Comparison of ENCODE assay signal across 13 mouse cellular contexts in the genomic region with DNA sequence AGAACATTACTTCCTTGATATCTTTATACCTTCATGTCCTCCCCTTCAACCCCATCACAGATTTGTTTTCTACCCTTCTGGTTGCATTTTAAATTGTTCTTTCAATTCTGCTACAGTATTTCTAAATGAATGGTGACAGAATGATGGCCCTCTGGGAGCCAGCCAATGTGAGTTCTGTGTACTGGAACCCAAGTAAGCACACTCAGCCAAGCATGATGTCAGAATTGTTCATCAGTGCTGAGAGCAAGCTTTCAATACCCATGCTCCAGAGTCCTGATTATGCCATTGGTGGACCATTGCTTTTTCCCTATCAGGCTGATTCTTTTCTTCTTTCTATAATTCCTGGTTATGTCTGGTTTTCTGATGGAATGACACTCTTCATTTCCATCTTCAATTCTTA.
DNase-seq lines count a peak whose midpoint lies in the region; ATAC-seq and TF ChIP-seq lines count a peak whose summit lies in the region.
"Had no signal": no experiment of that assay in that cellular context is flagged by ENCODE, and none has a peak within 500 bp of the region (broad histone marks: within the 10 kb centered on the region; RNA-seq: fewer than 3 reads in every experiment).

No protein-coding gene starts in this region.

- H3K4me2 ChIP-seq in embryonic facial prominence, embryonic 14.5 days (ENCODE audit: low read depth, low read length), result no peak overlapping the region
- H3K4me2 ChIP-seq in limb, embryonic 14.5 days (replicated peaks; ENCODE audit: low read depth, low read length, severe bottlenecking), result no peak overlapping the region
- H3K4me2 ChIP-seq: neural tube, embryonic 15.5 days had no signal

- no peaks in the 10 kb centered on the region for H3K27me3 ChIP-seq in embryonic facial prominence, embryonic 14.5 days (replicated peaks; ENCODE audit: control insufficient read depth, insufficient read depth, low read length)
- H3K27me3 ChIP-seq in embryonic facial prominence, embryonic 10.5 days (replicated peaks; ENCODE audit: low read depth, poor library complexity, severe bottlenecking), result no peaks in the 10 kb centered on the region
- no peaks in the 10 kb centered on the region for H3K27me3 ChIP-seq in limb, embryonic 14.5 days (ENCODE audit: control insufficient read depth, insufficient read depth, low read length)
- H3K27me3 ChIP-seq in limb, embryonic 10.5 days (ENCODE audit: low read depth, poor library complexity, severe bottlenecking), result no peaks in the 10 kb centered on the region
- H3K27me3 ChIP-seq: neural tube, embryonic 15.5 days had no signal

- no peak for ATAC-seq in embryonic facial prominence, embryonic 14.5 days (ENCODE audit: low read depth)
- ATAC-seq in limb, embryonic 14.5 days (ENCODE audit: low FRiP score, low read depth), result no peak
- ATAC-seq in erythroid progenitor cell, adult 5-6 weeks (replicated peaks; ENCODE audit: low FRiP score, poor library complexity, severe bottlenecking), result no peak
- no peak for ATAC-seq in frontal cortex, adult (ENCODE audit: low TSS enrichment)
- ATAC-seq: activated CD4-positive, CD25-positive, alpha-beta regulatory T cell, adult 4 months had no signal

- H3K4me3 ChIP-seq in embryonic facial prominence, embryonic 14.5 days (ENCODE audit: low read depth, low read length), result no peak overlapping the region
- no peak overlapping the region for H3K4me3 ChIP-seq in embryonic facial prominence, embryonic 10.5 days
- H3K4me3 ChIP-seq in limb, embryonic 14.5 days (replicated peaks; ENCODE audit: low read length), result no peak overlapping the region
- H3K4me3 ChIP-seq in limb, embryonic 10.5 days, result no peak overlapping the region
- H3K4me3 ChIP-seq: neural tube, embryonic 15.5 days had no signal

- H3K4me1 ChIP-seq in embryonic facial prominence, embryonic 14.5 days (ENCODE audit: control insufficient read depth, insufficient read depth, low read length), result no peaks in the 10 kb centered on the region
- H3K4me1 ChIP-seq in embryonic facial prominence, embryonic 10.5 days, result no peaks in the 10 kb centered on the region
- H3K4me1 ChIP-seq in limb, embryonic 14.5 days (ENCODE audit: control insufficient read depth, insufficient read depth, low read length), result no peaks in the 10 kb centered on the region
- no peaks in the 10 kb centered on the region for H3K4me1 ChIP-seq in limb, embryonic 10.5 days
- H3K4me1 ChIP-seq: neural tube, embryonic 15.5 days had no signal

- DNase-seq in embryonic facial prominence, embryonic 14.5 days (ENCODE audit: low spot score), result peak; percentile 19
- no peak for DNase-seq in embryonic facial prominence, embryonic 10.5 days (ENCODE audit: low spot score)
- DNase-seq in limb, embryonic 14.5 days (ENCODE audit: low spot score), result peak; percentile 5
- DNase-seq in limb, embryonic 10.5 days (ENCODE audit: low spot score), result no peak
- DNase-seq in adrenal gland, postnatal 36 days, result peak; percentile 51 to 55
- peak; percentile 51 for DNase-seq in layer of hippocampus, adult 9-11 months
- DNase-seq: thymus, postnatal 4 days had no signal

- no peak overlapping the region for H3K9ac ChIP-seq in embryonic facial prominence, embryonic 14.5 days (ENCODE audit: low read depth, low read length)
- no peak overlapping the region for H3K9ac ChIP-seq in limb, embryonic 14.5 days (ENCODE audit: low read depth, low read length, severe bottlenecking)
- H3K9ac ChIP-seq: liver, embryonic 14.5 days; neural tube, embryonic 15.5 days had no signal

- H3K36me3 ChIP-seq in embryonic facial prominence, embryonic 14.5 days (ENCODE audit: control insufficient read depth, insufficient read depth, low read length), result no peaks in the 10 kb centered on the region
- H3K36me3 ChIP-seq in embryonic facial prominence, embryonic 10.5 days (replicated peaks), result no peaks in the 10 kb centered on the region
- no peaks in the 10 kb centered on the region for H3K36me3 ChIP-seq in limb, embryonic 14.5 days (ENCODE audit: control insufficient read depth, insufficient read depth, low read length)
- no peaks in the 10 kb centered on the region for H3K36me3 ChIP-seq in limb, embryonic 10.5 days
- H3K36me3 ChIP-seq: neural tube, embryonic 15.5 days had no signal

- no peak overlapping the region for H3K27ac ChIP-seq in embryonic facial prominence, embryonic 14.5 days (replicated peaks; ENCODE audit: low read depth, low read length)
- H3K27ac ChIP-seq in embryonic facial prominence, embryonic 10.5 days (replicated peaks), result no peak overlapping the region
- no peak overlapping the region for H3K27ac ChIP-seq in limb, embryonic 14.5 days (replicated peaks; ENCODE audit: low read depth, low read length)
- H3K27ac ChIP-seq in limb, embryonic 10.5 days, result no peak overlapping the region
- H3K27ac ChIP-seq: kidney, postnatal 0 days; liver, embryonic 14.5 days; neural tube, embryonic 15.5 days had no signal

- no peaks in the 10 kb centered on the region for H3K9me3 ChIP-seq in embryonic facial prominence, embryonic 14.5 days (ENCODE audit: control insufficient read depth, low read length)
- no peaks in the 10 kb centered on the region for H3K9me3 ChIP-seq in embryonic facial prominence, embryonic 10.5 days
- no peaks in the 10 kb centered on the region for H3K9me3 ChIP-seq in limb, embryonic 14.5 days (ENCODE audit: control insufficient read depth, low read length)
- no peaks in the 10 kb centered on the region for H3K9me3 ChIP-seq in limb, embryonic 10.5 days (replicated peaks)
- H3K9me3 ChIP-seq: neural tube, embryonic 15.5 days had no signal

- TF ChIP-seq POLR2A in limb, embryonic 14.5 days (IDR thresholded peaks at IDR 0.05; ENCODE audit: borderline replicate concordance, extremely low read depth, insufficient read depth, insufficient read length), result no peak

Comparison
In these comparisons a context has a peak if more than half of its experiments do, and no peak if none do; other contexts are left out.
1. DNase-seq: peak in embryonic facial prominence, embryonic 14.5 days (single experiment), limb, embryonic 14.5 days (single experiment), adrenal gland, postnatal 36 days (2 of 2) and layer of hippocampus, adult 9-11 months (single experiment); none in embryonic facial prominence, embryonic 10.5 days (single experiment) and limb, embryonic 10.5 days (single experiment).